9 mouse cellular contexts compared by ENCODE assay signal in the genomic region with DNA sequence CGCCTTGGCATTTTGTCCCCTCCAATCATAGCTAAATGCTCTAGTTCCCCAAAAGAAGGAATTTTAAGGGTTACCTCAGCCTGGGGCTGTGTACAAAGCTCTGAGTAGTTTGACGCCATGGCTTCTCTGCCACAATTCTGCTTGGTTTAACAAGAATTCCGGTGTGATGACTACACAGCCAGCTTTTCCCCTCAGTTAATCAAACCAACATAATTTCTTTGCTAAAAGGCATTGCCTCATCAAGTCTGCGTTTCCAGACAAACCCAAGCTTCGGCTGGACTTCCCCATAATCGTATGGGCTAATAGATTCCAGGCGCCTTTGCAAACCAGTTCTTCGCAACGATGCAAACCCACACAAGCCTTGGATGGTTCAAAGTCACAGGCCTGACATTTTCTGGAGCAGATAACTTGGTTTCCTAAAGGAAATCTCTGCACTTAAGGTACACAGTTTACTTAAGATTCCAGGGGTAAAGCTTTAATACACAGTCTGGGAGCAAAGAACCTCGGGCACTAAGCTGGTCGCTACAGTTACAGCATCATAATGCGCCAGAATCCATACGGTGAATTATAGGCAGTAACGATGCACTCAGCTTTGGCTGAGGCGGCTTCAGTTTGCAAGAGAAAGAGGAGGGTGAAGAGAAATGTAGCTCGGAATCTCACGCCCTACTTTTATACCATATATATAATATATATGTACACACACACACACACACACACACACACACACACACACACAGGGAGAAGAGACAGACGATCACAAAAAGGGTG. TPM values are rescaled to one million over a fixed set of nuclear protein-coding genes. Genes with fewer than 3 reads are reported as not detected.
A peak's percentile ranks its signal among the peaks of the same experiment; 100 is the strongest.
DNase-seq lines count a peak whose midpoint lies in the region; ATAC-seq lines count a peak whose summit lies in the region.
"Had no signal": no experiment of that assay in that cellular context is flagged by ENCODE, and none has a peak within 500 bp of the region (broad histone marks: within the 10 kb centered on the region; RNA-seq: fewer than 3 reads in every experiment).

No protein-coding gene starts in this region.

- no peaks in the 10 kb centered on the region for H3K9me3 ChIP-seq in heart, embryonic 15.5 days (replicated peaks)
- H3K9me3 ChIP-seq in forebrain, embryonic 13.5 days (replicated peaks): no peaks in the 10 kb centered on the region
- no peaks in the 10 kb centered on the region for H3K9me3 ChIP-seq in liver, embryonic 16.5 days (replicated peaks; ENCODE audit: control insufficient read depth, low read length)

- H3K4me2 ChIP-seq in heart, embryonic 15.5 days: peak overlapping the region; percentile 94
- peak overlapping the region; percentile 80 for H3K4me2 ChIP-seq in forebrain, embryonic 13.5 days
- H3K4me2 ChIP-seq in liver, embryonic 16.5 days (ENCODE audit: low read depth, low read length): 0 out of 2 replicates have a peak overlapping the region, but pooled peaks have one; percentile 84

- H3K4me1 ChIP-seq in heart, embryonic 15.5 days (replicated peaks): peaks cover 16% of the 10 kb centered on the region
- H3K4me1 ChIP-seq in forebrain, embryonic 13.5 days: peaks cover 18% of the 10 kb centered on the region
- H3K4me1 ChIP-seq in liver, embryonic 16.5 days (ENCODE audit: control insufficient read depth, low read depth, low read length): peaks cover 17% of the 10 kb centered on the region

- H3K9ac ChIP-seq in heart, embryonic 15.5 days: no peak overlapping the region; the same call in 1 of the 2 replicates
- peak overlapping the region; percentile 85 for H3K9ac ChIP-seq in forebrain, embryonic 13.5 days
- no peak overlapping the region for H3K9ac ChIP-seq in liver, embryonic 16.5 days (ENCODE audit: low read depth, low read length)

- no peaks in the 10 kb centered on the region for H3K27me3 ChIP-seq in heart, embryonic 15.5 days
- no peaks in the 10 kb centered on the region for H3K27me3 ChIP-seq in forebrain, embryonic 13.5 days
- peaks cover 36% of the 10 kb centered on the region for H3K27me3 ChIP-seq in liver, embryonic 16.5 days (ENCODE audit: control insufficient read depth, insufficient read depth, low read depth, low read length)

- WGBS in heart, embryonic 15.5 days: 63% methylated on average over 18 of the region's 18 CpGs
- WGBS in forebrain, embryonic 13.5 days: 51% methylated on average over 18 of the region's 18 CpGs
- WGBS in liver, embryonic 16.5 days (ENCODE audit: insufficient replicate concordance): 69% methylated on average over 18 of the region's 18 CpGs

- ATAC-seq in heart, embryonic 15.5 days (replicated peaks; ENCODE audit: insufficient number of reproducible peaks, insufficient read depth, low FRiP score, low read depth): no peak
- peak; percentile 50 for ATAC-seq in forebrain, embryonic 13.5 days
- ATAC-seq in liver, embryonic 16.5 days (ENCODE audit: low read depth): no peak

- no peaks in the 10 kb centered on the region for H3K36me3 ChIP-seq in heart, embryonic 15.5 days
- H3K36me3 ChIP-seq in forebrain, embryonic 13.5 days (ENCODE audit: poor library complexity, severe bottlenecking): no peaks in the 10 kb centered on the region
- no peaks in the 10 kb centered on the region for H3K36me3 ChIP-seq in liver, embryonic 16.5 days (ENCODE audit: control insufficient read depth, insufficient read depth)

- DNase-seq in heart, adult 11 months: no peak
- DNase-seq in Muller cell, postnatal 12 days (ENCODE audit: inconsistent ontology term): peak; percentile 95
- no peak for DNase-seq in gastrocnemius, postnatal 36 days
- DNase-seq in layer of hippocampus, adult 11-12 months (ENCODE audit: low spot score): no peak
- DNase-seq in kidney, postnatal 14 days: no peak

- peak overlapping the region; percentile 64; the same call in 1 of the 2 replicates for H3K27ac ChIP-seq in heart, embryonic 15.5 days
- peak overlapping the region; percentile 81 for H3K27ac ChIP-seq in forebrain, embryonic 13.5 days
- no peak overlapping the region for H3K27ac ChIP-seq in liver, embryonic 16.5 days (ENCODE audit: low read length)

- intact Hi-C loops in gastrocnemius, postnatal 36 days (cut with DNase I): no loop called here

- H3K4me3 ChIP-seq in heart, embryonic 15.5 days: peak overlapping the region; percentile 72
- H3K4me3 ChIP-seq in forebrain, embryonic 13.5 days: peak overlapping the region; percentile 72
- H3K4me3 ChIP-seq in liver, embryonic 16.5 days (ENCODE audit: low read depth, low read length): no peak overlapping the region; the same call in 1 of the 2 replicates

RNA-seq across cellular contexts. Expression of a gene that starts 1.2 kb away (rescaled TPM):
- polyA plus RNA-seq in heart, embryonic 15.5 days (2015; fragmentation: Nextera tagmentation; extraction: Ambion mirVana): 7.1 and 8.2 TPM in 2 replicates
- 75.8 and 76.8 TPM in 2 replicates for polyA plus RNA-seq in forebrain, embryonic 13.5 days (2015; fragmentation: Nextera tagmentation; extraction: Ambion mirVana)
- polyA plus RNA-seq in liver, embryonic 16.5 days (2015; fragmentation: Nextera tagmentation; extraction: Ambion mirVana): 0.61 and 0.79 TPM in 2 replicates
- total RNA-seq in gastrocnemius, postnatal 36 days (2021): under 1 TPM; 0.36 to 0.37 TPM
- polyA plus RNA-seq: liver, adult 2 months had no signal
